Mouse (Mus musculus): ENCODE results near the gene Nup54.

Nup54 gene

GRCm38 (mm10) chr5:92435025-92435584, at the start of gene Nup54:
Gene Nup54 (minus strand): TSS chr5:92435219.
- peak; percentile 94 to 97 for DNase-seq

DNA sequence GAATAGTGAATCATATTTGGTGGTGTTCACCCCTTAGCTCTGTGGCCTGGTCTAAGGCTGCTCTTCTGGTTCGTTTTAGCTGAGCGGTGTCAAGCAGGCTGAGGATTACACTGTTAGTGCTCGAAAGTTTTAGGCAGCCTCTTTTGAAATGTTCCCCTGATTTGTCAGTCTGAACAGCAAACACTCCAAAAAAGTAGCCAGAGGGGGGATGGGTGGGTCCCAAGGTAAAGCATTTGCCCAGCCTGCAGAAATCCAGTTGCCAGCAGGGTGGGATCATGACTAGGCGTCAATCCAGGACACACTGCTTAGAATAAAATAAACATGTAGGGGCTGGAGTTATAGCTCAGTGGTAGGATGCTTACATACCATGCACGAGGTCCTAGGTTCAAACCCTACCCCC, 37.8 kb upstream of the Nup54 start:
- DNase-seq = no peak

- DNase-seq = no peak
Observed at GRCm38 (mm10) chr5:92471531-92471930, 36.5 kb upstream of the Nup54 start.

- DNase-seq = no peak
Observed at GRCm38 (mm10) chr5:92469201-92470130, 34.4 kb upstream of the Nup54 start.

DNA sequence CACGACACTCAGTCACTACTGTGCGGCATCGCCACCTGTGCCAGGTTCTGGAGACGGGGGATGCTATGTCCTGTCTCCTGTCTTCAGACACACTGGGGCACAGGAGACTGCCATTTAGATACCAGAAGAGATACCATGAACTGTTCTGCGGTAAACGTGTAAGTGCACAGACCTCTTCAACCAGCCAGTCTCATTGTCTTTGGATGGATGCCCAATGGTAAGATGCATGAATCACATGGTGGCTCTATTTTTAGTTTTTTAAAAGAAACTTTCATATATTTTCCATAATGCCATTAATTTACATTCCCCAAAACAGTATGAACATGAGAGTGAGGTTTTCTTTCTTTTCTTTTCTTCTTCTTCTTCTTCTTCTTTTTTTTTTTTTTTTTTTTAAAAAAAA, 33.2 kb upstream of the Nup54 start:
- no peak for DNase-seq

GRCm38 (mm10) chr5:92467102-92467766, 32.2 kb upstream of the Nup54 start:
- peak in 1 of 2 experiments; percentile 20 for DNase-seq

- peak in 1 of 2 experiments; percentile 41 for DNase-seq
Observed at GRCm38 (mm10) chr5:92465511-92465910, 30.5 kb upstream of the Nup54 start.

DNA sequence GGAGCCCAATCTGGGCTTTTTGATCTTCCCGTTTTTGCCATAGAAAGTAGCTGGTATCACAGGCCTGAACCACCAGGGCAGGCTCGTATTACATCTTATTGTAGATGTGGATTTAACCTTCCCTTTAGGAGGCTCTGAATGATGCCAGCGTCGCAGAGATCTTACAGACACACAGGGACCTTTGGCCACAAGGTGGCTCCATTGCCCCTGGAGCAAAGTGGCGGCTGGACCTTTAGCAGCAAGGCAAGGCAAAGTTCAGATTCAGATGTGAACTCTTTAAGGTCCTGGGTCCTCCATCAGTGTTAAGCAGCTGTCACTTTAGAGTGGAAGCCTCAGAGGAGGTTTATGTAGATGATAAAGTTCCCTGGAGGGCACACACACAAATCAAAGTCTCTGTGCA, 26.3 kb upstream of the Nup54 start:
- peak; percentile 79 to 83 for DNase-seq

GRCm38 (mm10) chr5:92458726-92459125, 23.7 kb upstream of the Nup54 start:
- DNase-seq = no peak

DNA sequence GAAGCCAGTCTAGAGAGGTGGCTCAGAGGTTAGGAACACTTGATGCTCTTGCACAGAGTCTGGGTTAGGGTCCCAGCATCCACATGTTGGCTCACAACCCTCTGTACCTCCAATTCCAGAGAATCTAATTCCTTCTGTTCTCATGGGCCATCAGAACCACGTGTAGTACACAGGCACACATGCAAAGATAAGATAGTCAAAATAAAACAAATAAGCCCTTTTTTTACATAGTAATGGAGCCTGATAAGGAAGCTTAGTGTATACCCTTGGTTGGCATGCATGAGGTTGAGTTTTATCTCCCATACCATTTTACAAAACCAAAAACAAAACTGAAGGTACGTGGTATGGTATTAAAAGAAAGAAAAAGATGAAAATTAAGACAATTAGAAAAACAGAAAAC, 22.4 kb upstream of the Nup54 start:
- no peak for DNase-seq

DNA sequence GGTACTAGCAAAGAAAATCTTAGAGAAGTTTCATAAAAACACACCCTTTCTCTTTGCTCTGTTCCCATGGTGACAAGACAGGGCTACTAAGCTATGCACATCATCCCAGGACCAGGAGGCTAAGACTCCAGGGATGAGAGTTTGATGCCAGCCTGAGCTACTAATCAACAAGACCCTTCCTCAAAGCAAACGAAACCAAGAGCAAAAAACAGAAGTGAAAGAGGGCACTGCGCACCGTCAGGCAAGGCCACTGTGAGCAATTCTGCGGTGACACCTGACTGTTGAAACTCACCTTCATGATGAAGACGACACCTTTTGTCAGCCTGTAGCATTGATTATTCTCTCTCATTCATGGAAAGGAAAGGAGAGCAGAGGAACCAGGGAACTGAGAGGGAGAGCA, 17.9 kb upstream of the Nup54 start:
- DNase-seq = no peak

- DNase-seq = no peak
Observed at GRCm38 (mm10) chr5:92446736-92447135, 11.7 kb upstream of the Nup54 start.

- no peak for DNase-seq
Observed at GRCm38 (mm10) chr5:92445016-92445415, 10.0 kb upstream of the Nup54 start.

- no peak for DNase-seq
Observed at GRCm38 (mm10) chr5:92442914-92443313, 7.9 kb upstream of the Nup54 start.

- DNase-seq = peak in 1 of 2 experiments; percentile 53
Observed at GRCm38 (mm10) chr5:92441494-92441893, 6.5 kb upstream of the Nup54 start.

DNA sequence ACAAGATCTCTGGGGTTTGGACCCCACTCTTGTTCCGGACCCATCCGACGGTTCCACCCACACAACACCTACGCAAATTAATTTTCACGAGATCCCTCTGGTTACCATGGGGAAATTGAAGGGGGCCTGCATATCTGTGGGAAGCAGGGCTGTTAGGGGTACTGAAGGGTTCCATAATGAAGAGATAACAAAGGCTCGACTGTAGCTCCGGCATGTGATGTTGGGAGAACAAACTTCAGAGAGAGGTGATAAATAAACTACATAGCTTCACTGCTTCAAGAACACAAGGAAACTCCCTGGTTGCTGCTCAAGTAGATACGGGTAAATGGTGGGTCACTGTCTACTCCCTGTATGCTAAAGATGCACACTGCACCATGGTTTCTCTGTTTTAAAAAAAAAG, 3.5 kb upstream of the Nup54 start:
- no peak for DNase-seq

GRCm38 (mm10) chr5:92434571-92434985, 441 bp downstream of the Nup54 start:
- peak in 1 of 2 experiments; percentile 32 for DNase-seq

GRCm38 (mm10) chr5:92434070-92434469, 949 bp downstream of the Nup54 start:
- no peak for DNase-seq

- no peak for DNase-seq
Observed at GRCm38 (mm10) chr5:92431611-92432010, 3.4 kb downstream of the Nup54 start.

DNA sequence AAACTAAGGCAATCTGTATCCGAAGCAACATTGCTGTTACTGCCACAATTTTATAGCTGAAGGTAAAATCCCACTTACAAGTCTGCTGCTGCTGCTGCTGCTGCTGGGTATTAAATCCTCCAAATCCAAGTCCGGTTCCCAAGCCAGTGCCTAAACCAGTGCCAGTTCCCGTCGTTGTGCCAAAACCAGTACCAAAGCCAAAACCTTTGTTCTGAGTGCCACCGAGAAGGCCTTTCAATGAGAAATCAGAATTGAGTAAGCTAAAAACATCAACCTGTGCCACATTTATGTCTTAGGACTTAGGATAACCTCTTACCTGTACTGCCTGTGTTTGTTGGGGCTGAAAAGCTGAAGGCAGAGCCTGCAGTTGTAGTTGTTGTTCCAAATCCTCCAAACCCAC, 4.3 kb downstream of the Nup54 start:
- no peak for DNase-seq

DNA sequence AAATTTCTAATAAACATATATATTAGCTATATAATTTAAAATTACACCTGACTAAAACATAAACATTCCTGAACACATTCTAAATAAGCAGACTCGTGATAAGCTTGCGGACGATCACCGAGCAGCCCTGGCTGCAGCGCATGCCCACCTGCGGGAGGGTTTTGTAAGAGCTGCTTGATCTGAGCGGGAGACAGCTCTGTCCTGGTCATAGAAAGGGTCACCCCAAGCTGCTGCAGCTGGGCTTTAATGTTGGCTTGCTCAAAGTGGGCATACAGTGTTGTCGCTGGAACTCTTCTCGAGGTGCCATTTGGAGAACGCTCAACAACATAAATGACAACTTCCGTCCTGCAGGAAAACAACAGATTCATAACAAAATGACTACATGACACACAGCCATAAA, 10.9 kb downstream of the Nup54 start:
- no peak for DNase-seq

DNA sequence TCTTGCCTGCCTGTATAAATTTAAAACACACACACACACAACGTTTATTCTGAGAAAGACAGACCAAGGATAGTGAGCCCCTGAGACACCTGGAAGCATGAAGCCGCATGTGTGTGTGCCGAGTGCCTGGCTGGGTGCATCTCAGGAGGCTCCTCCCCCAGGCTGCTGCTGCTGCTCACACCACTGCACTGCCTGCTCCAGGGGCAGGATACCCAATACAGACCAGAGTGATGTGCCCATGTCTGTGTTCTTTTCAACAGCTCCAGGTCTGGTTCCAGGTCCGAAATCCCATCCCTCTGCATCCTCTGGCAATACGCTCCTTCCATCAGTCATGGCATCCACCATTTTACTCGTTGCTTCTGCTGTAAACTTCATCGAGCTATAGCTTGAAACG, 21.0 kb downstream of the Nup54 start:
- no peak for DNase-seq

- DNase-seq = no peak
Observed at GRCm38 (mm10) chr5:92413271-92413981, 21.6 kb downstream of the Nup54 start.
